Mouse (Mus musculus): ENCODE measurements around the gene Wdr66.

Gene Wdr66

DNA sequence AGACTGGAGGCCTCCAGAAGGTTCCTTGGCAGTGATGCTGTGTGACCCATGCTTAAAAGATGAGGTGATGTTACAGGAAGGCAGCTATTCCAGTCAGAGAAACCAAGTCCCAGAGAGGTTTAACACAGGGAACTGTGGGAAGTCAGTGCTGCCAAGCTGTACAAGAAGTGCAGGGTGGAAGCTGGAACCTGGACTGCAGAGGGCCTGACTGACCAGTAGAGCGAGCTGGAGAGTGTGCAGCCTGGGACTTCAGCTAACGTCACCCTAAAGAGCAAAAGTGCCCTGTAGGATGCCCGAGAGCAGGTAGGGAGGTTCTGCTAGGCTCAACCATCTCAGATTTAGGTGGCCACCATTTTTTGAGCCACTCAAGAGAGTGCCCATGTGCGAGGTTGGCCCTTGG, 111.0 kb downstream of the Wdr66 start:
- no peak for DNase-seq

DNA sequence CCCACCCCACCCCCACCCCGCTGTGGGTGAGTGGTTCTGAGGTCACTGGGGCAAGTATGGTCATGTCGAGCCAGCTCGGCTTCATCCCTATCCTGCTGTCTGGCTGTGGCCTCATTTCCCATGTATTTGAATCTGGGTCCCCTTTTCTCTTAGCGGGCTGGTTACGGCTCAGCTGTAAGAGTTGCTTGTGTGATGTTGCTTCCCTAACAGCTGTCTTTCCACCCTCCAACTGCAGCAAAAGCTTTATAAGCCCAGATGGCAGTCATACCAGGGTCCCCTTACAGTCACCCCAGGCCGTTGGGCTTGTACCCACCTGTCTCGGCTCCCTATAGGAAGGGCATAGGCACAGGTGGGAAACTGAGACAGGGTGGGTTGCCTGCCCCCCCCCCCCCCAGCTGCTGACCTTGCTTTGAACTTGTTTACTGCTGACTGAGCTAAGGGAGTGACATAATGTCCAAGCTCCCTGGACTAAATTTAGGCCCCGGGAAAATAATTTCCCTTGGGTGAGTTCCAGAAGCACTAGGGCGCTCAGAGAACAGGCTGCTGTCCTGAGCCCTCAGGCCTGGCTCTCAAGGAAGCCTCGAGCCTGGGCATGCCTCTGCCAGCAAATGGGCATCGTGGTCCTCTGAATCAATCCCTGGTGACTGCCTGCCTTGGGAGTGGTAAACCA, 112.5 kb downstream of the Wdr66 start:
- no peak for DNase-seq

DNA sequence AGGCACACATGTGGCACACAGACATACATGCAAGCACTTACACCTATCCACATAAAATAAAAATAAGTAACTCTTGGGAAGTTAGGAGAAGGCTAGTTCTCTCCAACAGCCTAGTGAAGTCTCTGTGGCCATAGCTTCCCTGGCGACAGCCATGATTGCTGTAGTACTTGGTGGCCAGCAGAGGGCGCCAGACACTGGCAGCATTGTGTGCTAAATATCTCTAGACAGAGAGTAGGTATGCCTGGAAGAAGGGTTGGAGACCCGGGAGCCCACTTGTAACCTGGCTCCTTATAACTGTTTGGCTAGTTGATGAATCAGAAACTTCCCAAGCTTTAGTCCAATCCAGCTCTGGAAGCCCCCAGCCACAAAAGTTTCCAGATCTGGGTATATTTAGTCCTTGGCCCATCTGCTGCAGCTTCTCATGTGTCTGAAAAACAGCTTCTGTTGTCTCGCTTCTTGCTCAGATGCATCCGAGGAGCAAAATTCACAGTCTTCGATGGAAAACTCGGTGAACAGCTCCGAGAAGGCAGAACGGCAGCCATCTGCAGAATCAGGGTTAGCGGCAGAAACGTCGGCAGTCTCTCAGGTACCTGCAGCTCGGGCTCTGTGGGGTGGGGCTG, 117.1 kb downstream of the Wdr66 start:
- peak in 1 of 2 experiments; percentile 48 for DNase-seq

DNA sequence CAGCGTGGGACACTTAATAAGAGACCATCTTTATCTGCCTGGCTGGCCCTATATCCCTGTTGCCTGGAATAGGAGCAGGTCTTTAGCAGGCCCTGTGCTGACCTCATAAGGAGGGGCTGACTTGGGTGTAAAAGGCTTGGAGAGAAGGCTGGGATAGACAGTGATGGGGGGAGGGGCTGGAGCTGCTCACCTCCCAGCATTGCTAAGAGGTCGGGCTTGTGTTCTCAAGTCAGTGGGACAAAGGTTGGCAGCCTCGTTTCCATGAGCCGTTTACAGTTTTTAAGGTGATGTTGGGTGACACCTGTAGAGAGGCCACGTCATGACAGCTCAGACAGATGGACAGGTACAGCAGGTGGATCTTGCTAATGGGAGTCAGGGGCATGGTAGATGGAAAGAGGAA, 118.1 kb downstream of the Wdr66 start:
- no peak for DNase-seq

DNA sequence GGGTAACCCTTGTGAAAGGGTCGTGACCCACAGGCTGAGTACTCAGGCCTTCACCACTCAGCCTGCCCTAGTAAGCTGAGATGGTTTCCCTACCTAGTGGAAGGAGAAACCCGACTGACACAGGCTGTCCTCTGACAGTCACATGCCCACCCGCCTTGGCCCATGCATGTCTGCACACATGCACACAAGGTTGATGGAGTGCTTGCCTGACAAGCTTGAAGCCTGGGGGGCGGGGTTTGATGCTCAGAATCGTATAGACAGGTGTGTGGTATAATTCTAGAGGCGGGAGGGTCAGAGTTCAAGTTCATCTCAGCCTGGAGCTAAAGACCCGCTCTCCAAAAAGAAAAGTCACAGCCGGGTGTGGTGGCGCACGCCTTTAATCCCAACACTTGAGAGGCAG, 123.4 kb downstream of the Wdr66 start:
- DNase-seq = no peak

DNA sequence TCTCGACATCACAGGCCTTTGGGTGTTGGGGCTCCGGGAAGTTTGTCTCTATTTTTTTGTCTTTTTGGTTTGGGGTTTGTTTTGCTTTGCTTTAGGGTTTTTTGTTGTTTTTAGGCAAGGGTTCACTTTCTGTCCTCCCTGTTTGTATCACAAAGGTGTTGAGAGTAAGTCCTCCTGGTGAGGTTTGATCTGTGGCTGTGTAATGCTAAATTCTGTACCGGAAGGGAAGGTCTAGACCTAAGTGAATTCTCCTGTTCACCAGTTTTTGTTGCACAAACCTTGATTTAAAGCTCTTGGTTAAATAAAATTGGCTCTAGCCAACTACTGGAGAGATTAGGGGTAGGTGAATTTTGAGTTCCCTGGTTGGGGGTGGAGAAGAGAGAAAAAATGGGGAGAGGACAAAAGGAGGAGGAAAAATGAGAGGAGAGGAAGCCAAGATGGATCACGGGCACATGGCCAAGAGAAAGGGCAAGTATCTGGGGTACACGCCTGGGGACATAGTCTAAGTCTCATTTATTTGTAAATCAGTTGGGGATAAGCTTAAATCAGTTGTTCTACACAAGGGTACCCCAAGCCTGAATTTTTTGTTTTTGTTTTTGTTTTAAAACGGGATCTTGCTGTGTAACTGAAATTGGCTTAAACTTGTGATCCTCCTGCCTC, 124.0 kb downstream of the Wdr66 start:
- no peak for DNase-seq

DNA sequence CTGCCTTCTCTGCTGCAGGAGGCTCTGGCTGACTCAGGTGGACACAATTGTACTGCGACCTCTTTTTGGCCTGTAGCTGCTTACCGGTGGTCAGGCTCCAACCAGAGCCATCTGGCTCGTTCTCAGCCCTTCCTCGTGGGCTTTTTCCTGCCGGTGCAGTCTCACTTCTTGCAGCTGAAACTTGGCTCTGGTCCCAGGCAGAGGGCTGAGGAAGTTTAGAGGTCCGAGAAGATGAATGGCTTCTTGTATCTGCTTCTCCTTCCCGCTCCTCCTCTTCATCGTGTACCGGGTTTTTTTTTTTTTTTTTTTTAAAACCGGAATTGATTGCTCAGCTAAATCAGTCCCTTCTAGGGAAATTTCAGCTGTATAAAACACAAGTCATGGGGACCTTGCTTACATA, 124.7 kb downstream of the Wdr66 start:
- DNase-seq = peak; percentile 36 to 47

All from spleen, adult 18-20 months (tissue).